Mouse (Mus musculus) neutrophil, adult 59 days (primary cell): ENCODE measurements around the gene 4933407L21Rik. TPM values are rescaled to one million over a fixed set of nuclear protein-coding genes. Genes with fewer than 3 reads are reported as not detected.

Experiments
- total RNA-seq, 2 experiments: library from RNA; stranded (reverse); gene quantifications; 1 replicate in 1 of 2; 2 replicates in 1 of 2; pipeline ENCODE4 v1.2.4; 2023

The 4933407L21Rik gene
- total RNA-seq = not detected

GRCm38 (mm10) chr1:85928057-85928687 is at the start of gene 4933407L21Rik:
Gene 4933407L21Rik, plus strand, starts transcription at chr1:85928483.

GRCm38 (mm10) chr1:85894231-85894747 is 34.0 kb upstream of the 4933407L21Rik start, which contains the start of gene Itm2c:
Gene Itm2c, plus strand, starts transcription at chr1:85894281.

DNA sequence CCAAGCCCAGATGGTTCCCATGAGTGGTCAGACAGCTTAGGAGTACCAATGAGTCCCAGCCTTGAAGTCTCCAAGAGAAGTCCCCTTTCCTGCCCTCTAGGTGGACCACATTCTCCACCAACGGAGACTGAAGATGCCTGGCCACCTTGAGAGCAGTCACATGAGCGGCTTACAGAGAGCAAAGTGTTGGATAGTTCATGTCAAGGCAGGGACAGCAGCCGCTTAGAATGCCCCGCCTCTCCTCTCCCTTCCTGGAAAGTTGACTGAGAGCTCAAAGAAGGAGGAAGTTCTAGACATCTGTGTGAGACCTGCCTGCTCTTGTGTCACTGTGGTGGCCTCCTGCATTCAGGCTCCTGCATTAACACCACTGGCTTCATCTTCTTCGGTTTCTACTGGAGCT is 32.6 kb downstream of the 4933407L21Rik start, which contains the start of gene Gpr55:
TSS of gene Gpr55 (minus strand) at position 135 of the 400 bp plus-strand sequence.

Other genes with a start within 250 kb of the 4933407L21Rik start
- 10 to 100 TPM; 29.2 to 32.9 TPM for gene A630001G21Rik, start 149.8 kb upstream of the 4933407L21Rik start, total RNA-seq
- 10 to 100 TPM; 86.5 to 99.1 TPM for gene Cab39, start 135.0 kb upstream of the 4933407L21Rik start, total RNA-seq
- gene Itm2c, start 34.2 kb upstream of the 4933407L21Rik start, total RNA-seq = 10 to 100 TPM; 38.4 to 48.0 TPM
- under 1 TPM; 0.20 to 0.40 TPM for gene Gpr55, start 32.5 kb downstream of the 4933407L21Rik start, total RNA-seq
- not detected for gene Spata3, start 88.3 kb downstream of the 4933407L21Rik start, total RNA-seq
- not detected for gene 2810459M11Rik, start 117.4 kb downstream of the 4933407L21Rik start, total RNA-seq
- gene Psmd1, start 135.9 kb downstream of the 4933407L21Rik start, total RNA-seq = 10 to 100 TPM; 43.0 to 46.7 TPM
- not detected for gene Htr2b, start 183.5 kb downstream of the 4933407L21Rik start, total RNA-seq
- not detected for gene Gm21972, start 205.2 kb downstream of the 4933407L21Rik start, total RNA-seq
- 1 to 10 TPM; 1.9 to 4.1 TPM for gene Armc9, start 226.3 kb downstream of the 4933407L21Rik start, total RNA-seq